ENCODE assay signal across 8 mouse cellular contexts in the genomic region with DNA sequence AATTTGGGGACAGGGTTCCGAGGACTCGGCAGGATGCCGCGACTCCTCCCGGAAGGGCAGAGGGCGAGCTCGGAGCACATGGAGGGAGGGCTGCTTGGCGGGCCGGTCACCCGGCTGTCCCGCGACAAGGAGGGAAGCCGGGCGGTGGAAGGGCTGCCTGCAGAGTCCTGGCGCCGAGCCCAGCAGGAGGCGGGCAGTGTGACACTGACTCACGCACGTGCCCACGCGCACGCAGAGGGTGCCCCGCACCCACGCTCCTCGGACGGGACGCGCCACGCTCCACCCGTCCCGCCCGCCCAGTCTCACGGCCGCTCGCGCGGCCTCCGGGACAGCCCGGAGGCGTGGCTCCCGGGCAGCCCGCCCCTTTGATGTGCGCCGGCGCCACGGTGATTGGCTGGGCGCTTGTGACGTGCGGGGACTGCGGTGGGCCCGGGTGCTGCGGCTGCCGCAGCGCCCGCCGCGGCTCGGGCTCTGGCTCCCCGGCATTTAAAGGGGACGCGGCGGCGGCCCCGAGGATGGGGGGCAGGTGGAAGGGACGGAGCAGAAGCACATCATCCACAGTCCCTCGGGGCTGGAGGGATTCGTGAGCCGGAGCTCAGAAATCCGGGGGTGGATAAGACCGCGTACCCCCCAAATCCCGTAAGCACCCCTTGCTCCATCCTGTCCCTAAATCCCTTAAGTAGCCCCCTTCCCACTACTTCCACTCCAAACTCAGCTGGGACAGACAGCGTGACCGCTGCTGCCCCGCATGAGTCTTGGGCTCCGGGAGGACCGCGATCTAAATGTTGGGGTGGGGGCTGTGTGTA. TPM values are rescaled to one million over a fixed set of nuclear protein-coding genes. Genes with fewer than 3 reads are reported as not detected.
A peak's percentile ranks its signal among the peaks of the same experiment; 100 is the strongest.
DNase-seq lines count a peak whose midpoint lies in the region; ATAC-seq and TF ChIP-seq lines count a peak whose summit lies in the region.

Phospho1 (plus strand) TSS at position 429 of the 806 bp plus-strand sequence.

- H3K4me2 ChIP-seq in forebrain, embryonic 16.5 days (ENCODE audit: low read length): peak within 1 kb of the TSS; percentile 100
- H3K4me2 ChIP-seq in lung, postnatal 0 days (replicated peaks; ENCODE audit: low read depth, low read length): peak within 1 kb of the TSS; percentile 98

- H3K27ac ChIP-seq in forebrain, embryonic 16.5 days (ENCODE audit: low read length): no peak within 1 kb of the TSS
- no peak within 1 kb of the TSS; the same call in 1 of the 2 replicates for H3K27ac ChIP-seq in lung, postnatal 0 days (ENCODE audit: low read length)

- H3K27me3 ChIP-seq in G1E (ENCODE audit: insufficient read depth, low read length): no peaks in the 10 kb centered on the region
- H3K27me3 ChIP-seq in forebrain, embryonic 16.5 days (replicated peaks; ENCODE audit: control insufficient read depth, insufficient read depth, low read length): peaks cover 46% of the 10 kb centered on the region
- peaks cover 9% of the 10 kb centered on the region for H3K27me3 ChIP-seq in lung, postnatal 0 days (replicated peaks; ENCODE audit: insufficient read depth, low read length)

- WGBS in forebrain, embryonic 16.5 days: 1% methylated on average over 73 of the region's 78 CpGs
- WGBS in lung, postnatal 0 days: 2% methylated on average over 58 of the region's 78 CpGs

- no peak for TF ChIP-seq CTCF in G1E (IDR thresholded peaks at IDR 0.05; ENCODE audit: low read depth, low read length)
- no peak for TF ChIP-seq CTCF in lung, postnatal 0 days (IDR thresholded peaks at IDR 0.05)

- DNase-seq in G1E (ENCODE audit: low spot score): peak; percentile 98
- DNase-seq in cerebellum, adult 11-12 months: peak; percentile 95
- DNase-seq in heart, postnatal 36 days: peak; percentile 92 to 94
- peak; percentile 88 for DNase-seq in layer of hippocampus, adult 9-11 months
- DNase-seq in lung, postnatal 0 days (ENCODE audit: low spot score): peak; percentile 94
- peak; percentile 86 for DNase-seq in ovary, postnatal 14 days (ENCODE audit: low spot score)
- DNase-seq in thymus, postnatal 14 days: peak; percentile 93

- peak; percentile 76 for ATAC-seq in G1E (ENCODE audit: extremely low read depth, insufficient number of reproducible peaks, low FRiP score, poor library complexity, severe bottlenecking)
- ATAC-seq in forebrain, embryonic 16.5 days: peak; percentile 99
- peak; percentile 98 for ATAC-seq in lung, postnatal 0 days

- H3K4me1 ChIP-seq in G1E (ENCODE audit: insufficient read depth, low read depth, low read length): peaks cover 67% of the 10 kb centered on the region
- H3K4me1 ChIP-seq in forebrain, embryonic 16.5 days (replicated peaks; ENCODE audit: control insufficient read depth, insufficient read depth, low read length): peaks cover 10% of the 10 kb centered on the region
- no peaks in the 10 kb centered on the region for H3K4me1 ChIP-seq in lung, postnatal 0 days (ENCODE audit: insufficient read depth, low read depth, low read length)

- no peaks in the 10 kb centered on the region for H3K9me3 ChIP-seq in G1E (replicated peaks)
- H3K9me3 ChIP-seq in forebrain, embryonic 16.5 days (ENCODE audit: control insufficient read depth, low read length): no peaks in the 10 kb centered on the region
- H3K9me3 ChIP-seq in lung, postnatal 0 days (ENCODE audit: low read length): no peaks in the 10 kb centered on the region

- intact Hi-C loops in heart, postnatal 36 days (cut with DNase I): loop anchor here (2.0 to 5.0 kb wide), 2 partner anchors 53 to 112 kb away; partner anchors contain the start of gene Zfp652

- peak within 1 kb of the TSS; percentile 88 for H3K4me3 ChIP-seq in G1E (ENCODE audit: low read depth, low read length)
- peak within 1 kb of the TSS; percentile 72 for H3K4me3 ChIP-seq in forebrain, embryonic 16.5 days (replicated peaks; ENCODE audit: low read length)
- peak within 1 kb of the TSS; percentile 57 for H3K4me3 ChIP-seq in lung, postnatal 0 days (ENCODE audit: low read depth, low read length)

- peaks cover 15% of the 10 kb centered on the region for H3K36me3 ChIP-seq in G1E (replicated peaks)
- H3K36me3 ChIP-seq in forebrain, embryonic 16.5 days (ENCODE audit: control insufficient read depth, insufficient read depth): no peaks in the 10 kb centered on the region
- H3K36me3 ChIP-seq in lung, postnatal 0 days (ENCODE audit: insufficient read depth, low read length): no peaks in the 10 kb centered on the region

- TF ChIP-seq EP300 in lung, postnatal 0 days (IDR thresholded peaks at IDR 0.05): no peak

- peak within 1 kb of the TSS; percentile 76 for H3K9ac ChIP-seq in forebrain, embryonic 16.5 days (replicated peaks; ENCODE audit: low read depth, low read length)
- peak within 1 kb of the TSS; percentile 47 for H3K9ac ChIP-seq in lung, postnatal 0 days (replicated peaks; ENCODE audit: low read depth)

RNA-seq across cellular contexts. Expression of gene Phospho1, which starts in this region (rescaled TPM):
- 34.5 and 43.0 TPM in 2 replicates for total RNA-seq in G1E (2014; fragmentation: Nextera tagmentation)
- total RNA-seq in G1E (2017): 7.0 and 7.4 TPM in 2 replicates
- 236 and 275 TPM in 2 replicates for polyA plus RNA-seq in G1E (2012)
- polyA plus RNA-seq in forebrain, embryonic 16.5 days (2015; fragmentation: Nextera tagmentation; extraction: Ambion mirVana): not detected in 2 replicates
- total RNA-seq in heart, postnatal 36 days (2021): 100 to 1,000 TPM; 174 to 180 TPM
- polyA plus RNA-seq in lung, postnatal 0 days (2015; fragmentation: Nextera tagmentation; extraction: Ambion mirVana): 1.3 and 1.6 TPM in 2 replicates

Comparison
In these comparisons a context has a peak if more than half of its experiments do, and no peak if none do; other contexts are left out.
1. RNA of gene Phospho1 (polyA plus RNA-seq): 236 to 275 TPM in G1E; 1.3 to 1.6 TPM in lung, postnatal 0 days and not detected in forebrain, embryonic 16.5 days; every median in the first group is over 10 times any median in the second.
2. Peak in ATAC-seq, H3K4me3 ChIP-seq, H3K9ac ChIP-seq and H3K4me2 ChIP-seq in forebrain, embryonic 16.5 days; RNA of the gene not detected or under 1 TPM.
3. Peak in every context shown above with its lines, with median percentiles within 50 percentile points of each other: ATAC-seq, DNase-seq and H3K4me3 ChIP-seq.